Mouse (Mus musculus): ENCODE data around the gene Pkmyt1. TPM values are rescaled to one million over a fixed set of nuclear protein-coding genes. Genes with fewer than 3 reads are reported as not detected.

The Pkmyt1 gene
- polyA plus RNA-seq, 1 experiment from 2014 or later, result 26.5 TPM

GRCm38 (mm10) chr17:23742941-23743340 is 16.8 kb downstream of the Pkmyt1 start:
- H3K9ac ChIP-seq (replicated peaks), result no peak overlapping the region
- no peak for ATAC-seq
- H3K36me3 ChIP-seq, result no peaks in the 10 kb centered on the region
- no peak overlapping the region for H3K27ac ChIP-seq
- peaks cover 48% of the 10 kb centered on the region for H3K4me1 ChIP-seq (replicated peaks)
- no peaks in the 10 kb centered on the region for H3K9me3 ChIP-seq
- H3K27me3 ChIP-seq, result peaks cover 74% of the 10 kb centered on the region
- 60% methylated on average over 12 of the region's 12 CpGs for WGBS
- no peak overlapping the region for H3K4me3 ChIP-seq (replicated peaks)
- no peak overlapping the region for H3K4me2 ChIP-seq (replicated peaks)

DNA sequence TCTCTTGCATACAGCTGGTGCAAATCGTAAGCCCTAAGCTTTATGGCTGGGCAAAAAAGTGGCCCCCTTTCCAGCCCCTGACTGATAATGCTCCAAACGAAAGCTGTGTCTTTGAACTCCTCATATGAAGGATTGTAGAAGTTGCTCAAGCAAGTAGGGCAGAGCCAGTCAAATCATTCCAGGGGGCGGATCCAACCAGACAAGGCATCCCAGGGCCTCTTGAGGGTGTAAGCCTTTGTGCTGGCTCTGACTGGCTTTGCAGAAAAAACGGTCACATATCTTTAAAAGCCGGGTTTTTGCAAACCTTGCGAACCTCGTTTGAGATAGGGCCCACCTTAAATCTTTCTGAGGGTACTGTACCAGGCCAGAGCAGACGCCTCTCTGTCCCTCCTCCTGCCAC is 17.9 kb downstream of the Pkmyt1 start:
- H3K4me3 ChIP-seq (replicated peaks), result no peak overlapping the region
- H3K4me1 ChIP-seq (replicated peaks), result peaks cover 37% of the 10 kb centered on the region
- no peaks in the 10 kb centered on the region for H3K36me3 ChIP-seq
- no peaks in the 10 kb centered on the region for H3K9me3 ChIP-seq
- no peak for ATAC-seq
- peaks cover 79% of the 10 kb centered on the region for H3K27me3 ChIP-seq
- 21% methylated on average over 8 of the region's 8 CpGs for WGBS
- no peak overlapping the region for H3K9ac ChIP-seq (replicated peaks)
- H3K27ac ChIP-seq, result no peak overlapping the region
- no peak overlapping the region for H3K4me2 ChIP-seq (replicated peaks)

GRCm38 (mm10) chr17:23744651-23745050 is 18.5 kb downstream of the Pkmyt1 start:
- no peak for ATAC-seq
- H3K9me3 ChIP-seq, result no peaks in the 10 kb centered on the region
- H3K4me2 ChIP-seq (replicated peaks), result peak overlapping the region; percentile 69
- H3K4me3 ChIP-seq (replicated peaks), result peak overlapping the region; percentile 36
- H3K27me3 ChIP-seq, result peaks cover 79% of the 10 kb centered on the region
- H3K27ac ChIP-seq, result no peak overlapping the region
- WGBS, result 1% methylated on average over 14 of the region's 14 CpGs
- H3K4me1 ChIP-seq (replicated peaks), result peaks cover 33% of the 10 kb centered on the region
- no peaks in the 10 kb centered on the region for H3K36me3 ChIP-seq
- no peak overlapping the region for H3K9ac ChIP-seq (replicated peaks)

DNA sequence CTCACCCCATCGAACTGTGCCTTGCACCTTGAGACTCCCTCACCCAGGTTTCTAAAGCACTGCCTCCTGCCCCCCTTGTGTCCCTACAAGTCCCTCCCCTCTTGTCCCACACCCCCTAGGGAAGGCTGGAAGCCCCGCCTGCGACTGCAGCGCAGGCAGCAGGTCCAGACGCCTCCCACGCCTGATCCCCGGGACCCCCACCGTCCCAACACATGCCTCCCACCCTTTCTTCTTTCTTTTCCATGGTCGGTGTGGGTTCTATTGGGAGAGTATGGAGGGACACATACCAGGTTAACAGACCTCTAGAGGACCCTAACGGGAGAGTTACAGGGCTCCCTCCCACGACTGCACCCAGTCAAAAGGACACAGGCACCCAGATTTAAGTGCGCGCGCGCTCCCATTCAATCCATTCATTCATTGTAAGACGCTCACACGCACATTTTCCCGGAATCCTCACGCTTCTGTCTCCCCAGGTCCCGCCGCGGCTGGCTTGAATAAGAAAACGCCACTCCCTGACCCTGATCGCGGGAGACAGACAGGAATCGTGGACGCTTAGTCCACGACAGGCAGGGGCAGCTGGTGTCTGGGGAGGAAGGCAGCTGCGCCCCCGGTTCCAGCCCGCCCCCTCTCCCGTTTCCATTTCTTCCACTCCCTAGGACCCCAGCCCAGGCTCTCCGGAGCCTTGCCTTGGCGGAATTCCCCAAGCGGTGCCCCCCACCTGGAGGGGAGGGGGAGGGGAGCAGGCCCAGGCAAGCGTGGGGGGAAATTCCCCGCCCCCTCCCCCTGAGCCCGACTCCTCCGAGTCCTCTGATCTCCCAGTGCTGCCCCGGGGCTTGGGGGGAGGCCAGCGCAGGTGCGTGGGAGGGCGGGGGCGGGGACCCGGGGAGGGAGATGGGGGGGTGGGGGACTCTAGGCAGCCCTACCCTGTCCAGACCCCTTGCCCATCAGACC is 19.4 kb downstream of the Pkmyt1 start, which contains the start of gene Kremen2:
Kremen2 (minus strand) TSS at position 533 of the 951 bp plus-strand sequence.
- Histone ChIP-seq H3K4me1 (replicated peaks) (peaks cover 30% of the 10 kb centered on the region), H3K36me3 (0 out of 2 replicates have a peak, but pooled peaks cover 3% of the 10 kb centered on the region), H3K9ac (replicated peaks) (peak within 1 kb of the TSS; percentile 64), H3K4me3 (replicated peaks) (peak within 1 kb of the TSS; percentile 36), H3K4me2 (replicated peaks) (peak within 1 kb of the TSS; percentile 69), H3K9me3 (no peaks in the 10 kb centered on the region), H3K27me3 (peaks cover 77% of the 10 kb centered on the region), H3K27ac (no peak within 1 kb of the TSS)
- under 1% methylated on average over 35 of the region's 45 CpGs for WGBS
- ATAC-seq, result peak; percentile 37; the same call in 1 of the 2 replicates

GRCm38 (mm10) chr17:23746311-23746710 is 20.2 kb downstream of the Pkmyt1 start:
- Histone ChIP-seq H3K4me2 (replicated peaks) (peak overlapping the region; percentile 69), H3K9me3 (no peaks in the 10 kb centered on the region), H3K36me3 (peaks cover 11% of the 10 kb centered on the region), H3K4me3 (replicated peaks) (peak overlapping the region; percentile 36), H3K27me3 (peaks cover 70% of the 10 kb centered on the region), H3K4me1 (replicated peaks) (peaks cover 27% of the 10 kb centered on the region), H3K9ac (replicated peaks) (no peak overlapping the region), H3K27ac (no peak overlapping the region)
- no peak for ATAC-seq
- WGBS, result 3% methylated on average over 12 of the region's 12 CpGs

DNA sequence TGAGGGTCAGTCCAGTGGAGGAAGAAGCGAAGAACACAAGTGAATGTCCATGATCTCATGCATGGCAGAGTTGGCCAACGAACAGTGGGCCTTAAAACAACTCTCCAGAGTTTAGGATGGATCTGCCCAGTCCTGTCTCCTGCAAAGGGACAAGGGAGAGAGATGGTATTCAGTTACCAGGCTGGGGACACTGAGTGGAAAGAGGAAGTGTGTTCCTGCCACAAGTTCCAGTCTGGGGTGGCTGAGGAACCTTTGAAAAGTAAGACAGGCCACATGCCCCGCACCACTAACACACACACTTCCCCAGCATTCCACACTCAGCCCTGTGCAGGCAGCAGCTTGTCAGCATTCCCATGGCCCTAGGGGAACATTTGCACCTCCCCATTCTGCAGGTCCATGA is 20.6 kb downstream of the Pkmyt1 start:
- peaks cover 15% of the 10 kb centered on the region for H3K36me3 ChIP-seq
- 88% methylated on average over 3 of the region's 3 CpGs for WGBS
- H3K4me2 ChIP-seq (replicated peaks), result no peak overlapping the region

GRCm38 (mm10) chr17:23747471-23747870 is 21.3 kb downstream of the Pkmyt1 start:
- Histone ChIP-seq H3K9me3 (no peaks in the 10 kb centered on the region), H3K4me2 (replicated peaks) (no peak overlapping the region), H3K27me3 (peaks cover 59% of the 10 kb centered on the region), H3K27ac (no peak overlapping the region), H3K4me1 (replicated peaks) (peaks cover 21% of the 10 kb centered on the region), H3K4me3 (replicated peaks) (no peak overlapping the region), H3K36me3 (peaks cover 22% of the 10 kb centered on the region), H3K9ac (replicated peaks) (no peak overlapping the region)
- no peak for ATAC-seq
- 84% methylated on average over 3 of the region's 3 CpGs for WGBS

More for the DNA sequence above, 20.6 kb downstream of the Pkmyt1 start:
- H3K27ac ChIP-seq, result no peak overlapping the region
- H3K9me3 ChIP-seq, result no peaks in the 10 kb centered on the region
- H3K9ac ChIP-seq (replicated peaks), result no peak overlapping the region
- H3K4me1 ChIP-seq (replicated peaks), result peaks cover 27% of the 10 kb centered on the region
- no peak for ATAC-seq
- no peak overlapping the region for H3K4me3 ChIP-seq (replicated peaks)
- peaks cover 66% of the 10 kb centered on the region for H3K27me3 ChIP-seq

- H3K4me2 ChIP-seq (replicated peaks), result no peak overlapping the region
- peaks cover 20% of the 10 kb centered on the region for H3K4me1 ChIP-seq (replicated peaks)
- WGBS, result 46% methylated on average over 6 of the region's 6 CpGs
- H3K27ac ChIP-seq, result no peak overlapping the region
- peaks cover 28% of the 10 kb centered on the region for H3K36me3 ChIP-seq
- peaks cover 53% of the 10 kb centered on the region for H3K27me3 ChIP-seq
- H3K4me3 ChIP-seq (replicated peaks), result no peak overlapping the region
- H3K9ac ChIP-seq (replicated peaks), result no peak overlapping the region
- H3K9me3 ChIP-seq, result no peaks in the 10 kb centered on the region
- ATAC-seq, result no peak
These were observed 21.9 kb downstream of the Pkmyt1 start for GRCm38 (mm10) chr17:23748026-23748425.

DNA sequence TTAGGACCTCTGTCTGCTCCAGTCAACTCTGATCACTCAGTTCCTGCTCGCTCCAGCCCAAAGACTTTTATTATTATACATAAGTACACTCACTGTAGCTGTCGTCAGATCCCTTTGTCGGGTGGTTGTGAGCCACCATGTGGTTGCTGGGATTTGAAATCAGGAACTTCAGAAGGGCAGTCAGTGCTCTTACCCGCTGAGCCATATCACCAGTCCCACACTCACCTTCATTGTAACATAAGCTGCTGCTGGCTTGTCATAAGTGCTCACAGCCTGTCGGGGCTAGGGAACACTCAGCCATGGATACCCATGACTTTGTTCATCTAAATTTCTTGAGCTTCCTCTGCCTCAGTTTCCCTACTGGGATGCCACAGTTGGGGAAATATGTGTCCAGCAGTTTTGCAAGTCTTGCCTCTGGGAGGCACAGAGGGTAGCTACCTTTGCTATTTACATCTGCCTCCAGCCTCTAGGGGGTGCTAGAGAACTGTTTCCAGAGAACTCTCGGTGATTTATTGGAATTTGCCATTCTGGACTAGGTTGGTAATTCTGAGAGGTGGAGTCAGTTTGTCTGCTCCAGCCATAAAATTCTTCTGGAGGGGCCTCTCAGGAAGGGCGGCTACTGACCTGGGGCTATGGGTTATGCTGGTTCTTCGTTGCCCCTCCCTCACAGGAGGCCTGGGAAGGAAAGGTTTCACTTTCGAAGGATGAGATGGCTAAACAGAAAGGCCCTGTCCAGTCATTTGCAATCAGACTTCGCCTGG is 22.7 kb downstream of the Pkmyt1 start:
- Histone ChIP-seq H3K4me3 (replicated peaks) (no peak overlapping the region), H3K9ac (replicated peaks) (no peak overlapping the region), H3K4me1 (replicated peaks) (peaks cover 20% of the 10 kb centered on the region), H3K36me3 (peaks cover 36% of the 10 kb centered on the region), H3K27ac (no peak overlapping the region), H3K27me3 (peaks cover 45% of the 10 kb centered on the region), H3K4me2 (replicated peaks) (no peak overlapping the region), H3K9me3 (no peaks in the 10 kb centered on the region)
- no peak for ATAC-seq
- 41% methylated on average over 10 of the region's 10 CpGs for WGBS

GRCm38 (mm10) chr17:23749400-23750191 is 23.5 kb downstream of the Pkmyt1 start:
- 80% methylated on average over 11 of the region's 11 CpGs for WGBS
- Histone ChIP-seq H3K4me2 (replicated peaks) (no peak overlapping the region), H3K27me3 (peaks cover 37% of the 10 kb centered on the region), H3K27ac (no peak overlapping the region), H3K9me3 (no peaks in the 10 kb centered on the region), H3K36me3 (peaks cover 43% of the 10 kb centered on the region), H3K9ac (replicated peaks) (no peak overlapping the region), H3K4me1 (replicated peaks) (peaks cover 18% of the 10 kb centered on the region), H3K4me3 (replicated peaks) (no peak overlapping the region)
- ATAC-seq, result no peak

DNA sequence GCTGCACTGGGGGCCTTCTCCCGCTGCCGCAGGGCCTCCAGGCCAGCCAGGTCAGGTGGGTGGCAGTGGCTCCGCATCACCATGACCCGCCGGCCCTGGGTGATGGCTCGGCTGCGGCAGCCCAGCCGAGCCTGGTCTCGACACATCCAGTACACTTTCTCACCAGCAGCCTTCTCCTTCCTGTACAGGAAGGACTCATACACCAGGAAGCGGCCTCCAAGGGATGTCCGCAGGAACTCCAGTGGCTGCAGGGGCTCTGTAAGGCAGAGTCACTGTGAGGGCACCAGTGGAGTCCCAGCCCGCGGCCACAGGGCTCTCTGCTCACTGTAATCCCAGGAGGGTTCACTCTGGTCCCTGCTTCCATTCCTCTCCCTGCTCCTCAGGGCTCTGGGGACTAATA is 29.6 kb downstream of the Pkmyt1 start:
- Histone ChIP-seq H3K27me3 (no peaks in the 10 kb centered on the region), H3K9me3 (no peaks in the 10 kb centered on the region), H3K4me3 (replicated peaks) (no peak overlapping the region), H3K4me1 (replicated peaks) (no peaks in the 10 kb centered on the region), H3K4me2 (replicated peaks) (no peak overlapping the region), H3K36me3 (peaks cover 97% of the 10 kb centered on the region), H3K27ac (no peak overlapping the region), H3K9ac (replicated peaks) (no peak overlapping the region)
- WGBS, result 90% methylated on average over 13 of the region's 13 CpGs
- ATAC-seq, result no peak
